Mouse (Mus musculus) ES-E14 (cell line): ENCODE results near the gene Prpf3. TPM values are rescaled to one million over a fixed set of nuclear protein-coding genes. Genes with fewer than 3 reads are reported as not detected.

Experiments used
- DNase-seq: peaks from one replicate; pipeline ENCODE4 v3.0.0-alpha.2; 2013; ENCODE audit warnings: low read depth, low spot score
- H3K27ac ChIP-seq: 2 replicates; pipeline ENCODE4 v1.5.1; 2012; ENCODE audit warnings: low read depth, mild to moderate bottlenecking, low read length, moderate library complexity, mixed read lengths; ENCODE audit not compliant: poor library complexity, insufficient read depth, severe bottlenecking
- H3K36me3 ChIP-seq: 2 replicates; pipeline ENCODE4 v1.6.1; 2012; ENCODE audit warnings: mild to moderate bottlenecking, low read length, moderate library complexity, mixed read lengths; ENCODE audit not compliant: control insufficient read depth, poor library complexity, insufficient read depth, severe bottlenecking
- H3K4me1 ChIP-seq, 2 experiments: fragments of 150-350 bp in 1 of 2; sonication (generic) in 1 of 2; 2 replicates each; pipeline ENCODE4 v1.6.1; 2012; ENCODE audit warnings: low read length in 2 of 2, mild to moderate bottlenecking in 1 of 2, mixed read lengths in 1 of 2; ENCODE audit not compliant: control insufficient read depth in 2 of 2, insufficient read depth in 2 of 2, poor library complexity in 1 of 2
- H3K4me3 ChIP-seq, 2 experiments: fragments of 150-350 bp in 1 of 2; sonication (generic) in 1 of 2; 2 replicates each; pipeline ENCODE4 v1.5.1; 2012; ENCODE audit warnings: low read length in 2 of 2, low read depth in 1 of 2, mild to moderate bottlenecking in 1 of 2, mixed read lengths in 1 of 2; ENCODE audit not compliant: insufficient read depth in 1 of 2, poor library complexity in 1 of 2, severe bottlenecking in 1 of 2
- H3K9ac ChIP-seq: 2 replicates; pipeline ENCODE4 v1.6.1; 2012; ENCODE audit warnings: low read depth, mild to moderate bottlenecking, low read length, mixed read lengths; ENCODE audit not compliant: poor library complexity, insufficient read depth, severe bottlenecking
- H3K9me3 ChIP-seq: fragments of 150-350 bp; sonication (generic); 2 replicates; pipeline ENCODE4 v1.6.1; 2012; ENCODE audit warnings: low read depth, mild to moderate bottlenecking, low read length; ENCODE audit not compliant: control insufficient read depth, insufficient read depth
- CHD2 ChIP-seq: IDR thresholded peaks from 2 replicates; pipeline ENCODE4 v1.6.1; 2014; ENCODE audit warnings: mild to moderate bottlenecking, low read depth, low read length, inconsistent platforms
- HCFC1 ChIP-seq: IDR thresholded peaks from 2 replicates; pipeline ENCODE4 v1.6.1; 2012; ENCODE audit warnings: low read length, inconsistent platforms, borderline replicate concordance; ENCODE audit not compliant: insufficient read depth
- MAFK ChIP-seq: IDR thresholded peaks from 2 replicates; pipeline ENCODE4 v1.6.1; 2014; ENCODE audit warnings: mild to moderate bottlenecking, low read depth, low read length, inconsistent platforms; ENCODE audit not compliant: insufficient read depth
- ZC3H11A ChIP-seq: IDR thresholded peaks from 2 replicates; pipeline ENCODE4 v1.6.1; 2012; ENCODE audit warnings: low read depth, mild to moderate bottlenecking, inconsistent platforms, low read length, borderline replicate concordance
- ZNF384 ChIP-seq: IDR thresholded peaks from 2 replicates; pipeline ENCODE4 v1.6.1; 2012; ENCODE audit warnings: low read depth, low read length, inconsistent platforms
- in situ Hi-C, 2 experiments: fragments of 600-800 bp; cut with MboI; formaldehyde crosslinking; loops; one replicate each; pipeline ENCODE4 v1.15.1; 2025; ENCODE audit warnings: low sequenced_read_pairs in 2 of 2, inconsistent platforms in 1 of 2; ENCODE audit not compliant: unreplicated experiment in 2 of 2
- total RNA-seq: library from RNA; depleted of rRNA; stranded (reverse); fragments of 300-350 nt; gene quantifications from 2 replicates; pipeline ENCODE4 v1.2.3, GENCODE M21; 2012; rRNA removed

Prpf3 gene
- 48.6 and 50.5 TPM in 2 replicates for total RNA-seq

DNA sequence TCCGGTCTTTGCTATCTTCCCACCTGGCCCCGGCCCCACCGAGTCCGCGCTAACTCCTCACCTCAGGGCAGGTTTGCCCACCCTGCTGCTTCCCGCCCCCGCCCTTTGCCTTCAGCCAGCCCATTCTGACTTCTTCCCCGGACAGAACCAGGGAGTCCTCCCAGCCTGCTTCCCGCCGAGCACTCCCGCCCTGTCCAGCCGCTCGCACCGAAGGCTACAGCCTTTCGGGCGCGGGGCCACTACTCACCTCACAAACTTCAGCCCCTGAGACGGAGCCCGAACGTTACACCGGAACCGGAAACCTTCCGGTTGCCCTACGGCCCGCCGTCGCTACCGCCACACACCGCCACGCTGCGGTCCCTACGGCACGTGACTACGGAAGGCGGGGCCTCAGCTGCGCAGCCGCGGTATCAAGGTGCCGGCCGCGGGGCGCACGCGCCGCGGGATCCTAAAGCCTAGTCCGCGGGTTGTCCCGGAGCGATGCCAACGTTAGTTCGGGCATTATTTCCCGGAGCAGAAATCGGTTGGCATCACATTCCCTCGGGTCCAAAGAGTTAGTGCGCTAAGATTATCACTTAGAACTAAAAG lies at the start of gene Prpf3:
Gene Prpf3, minus strand, starts transcription at position 384 of the 588 bp plus-strand sequence.
- H3K4me3 ChIP-seq = peak within 1 kb of the TSS; percentile 76 to 97
- H3K9ac ChIP-seq = peak within 1 kb of the TSS; percentile 87
- DNase-seq = peak; percentile 78
- TF ChIP-seq CHD2 = no peak
- TF ChIP-seq ZC3H11A = no peak
- TF ChIP-seq HCFC1 = peak; percentile 82
- no peak for TF ChIP-seq MAFK
- peak; percentile 72; the same call in 1 of the 2 replicates for TF ChIP-seq ZNF384
- H3K4me1 ChIP-seq = peaks cover 0 to 2% of the 10 kb centered on the region in 2 experiments; a peak in 1 of 4 replicates
- H3K9me3 ChIP-seq = no peaks in the 10 kb centered on the region
- peaks cover 17% of the 10 kb centered on the region for H3K36me3 ChIP-seq
- peak within 1 kb of the TSS; percentile 68 for H3K27ac ChIP-seq
- in situ Hi-C loops = no loop called here

DNA sequence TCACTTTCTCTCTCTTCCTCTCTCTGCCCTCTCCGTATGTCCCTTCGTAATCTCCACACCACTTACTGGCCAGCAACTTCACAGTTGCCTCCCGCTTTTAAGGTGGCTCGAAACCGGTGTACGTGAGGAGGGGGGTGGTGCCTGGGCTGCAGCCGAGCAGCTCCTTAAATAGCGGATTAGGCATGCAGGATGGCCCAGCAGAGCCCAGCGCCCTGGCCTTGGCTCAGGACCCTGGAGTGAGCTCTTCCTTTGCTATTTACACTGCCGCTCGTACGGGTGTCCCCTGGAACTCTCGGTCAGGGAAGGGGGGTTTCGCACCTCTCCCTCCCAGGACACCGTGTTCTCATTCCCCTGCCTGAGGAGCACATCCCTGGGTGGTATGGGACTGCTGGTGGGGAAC lies 48.9 kb upstream of the Prpf3 start, which contains the start of gene Car14:
Gene Car14, minus strand, starts transcription at position 124 of the 400 bp plus-strand sequence.
- Histone ChIP-seq H3K4me1 (peaks cover 4 to 16% of the 10 kb centered on the region in 2 experiments; a peak in 3 of 4 replicates), H3K9ac (peak within 1 kb of the TSS; percentile 44), H3K4me3 (peak within 1 kb of the TSS; percentile 46; a peak in 3 of 4 replicates), H3K36me3 (no peaks in the 10 kb centered on the region), H3K9me3 (no peaks in the 10 kb centered on the region), H3K27ac (no peak within 1 kb of the TSS)
- no peak for DNase-seq
- TF ChIP-seq ZNF384 = no peak
- no peak for TF ChIP-seq HCFC1
- TF ChIP-seq CHD2 = no peak
- TF ChIP-seq MAFK = no peak
- no peak for TF ChIP-seq ZC3H11A
- in situ Hi-C loops = no loop called here

DNA sequence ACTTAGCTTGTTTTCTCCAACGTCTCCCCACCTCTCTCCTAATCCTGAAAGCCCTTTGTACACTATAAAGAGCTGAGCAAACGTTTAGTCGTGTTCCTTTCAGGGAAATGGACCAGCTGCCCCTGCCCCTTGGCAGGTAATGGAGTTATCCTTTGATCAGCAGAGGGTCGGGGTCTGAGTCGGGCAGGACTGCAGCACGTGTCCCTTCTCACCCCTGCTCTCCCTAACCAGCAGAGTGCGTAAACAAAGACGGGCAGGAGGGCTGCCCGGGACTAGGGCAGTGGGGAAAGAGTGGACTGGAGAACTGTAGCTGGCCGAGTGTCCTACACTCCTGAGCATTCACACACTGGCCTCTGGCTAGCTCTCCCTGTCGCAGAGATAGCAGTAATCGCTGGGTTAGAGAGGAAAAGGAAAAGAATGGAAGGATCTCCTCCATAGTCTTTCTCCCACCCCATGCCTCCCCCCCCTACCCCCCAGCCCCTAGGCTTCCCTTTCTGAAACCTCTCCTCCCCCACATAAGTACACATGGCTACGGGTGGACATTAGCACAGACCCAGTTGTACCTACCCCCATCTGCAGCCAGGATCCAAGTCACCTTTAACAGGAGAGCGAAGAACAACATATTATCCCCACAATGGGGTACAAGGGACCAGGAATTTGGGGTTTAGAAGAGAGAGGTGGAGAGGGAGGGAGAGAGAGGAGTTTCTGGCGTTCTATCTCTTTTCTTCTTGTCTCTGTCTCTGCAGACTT lies 48.2 kb upstream of the Prpf3 start:
- H3K4me1 ChIP-seq = peaks cover 4 to 17% of the 10 kb centered on the region in 2 experiments; a peak in 3 of 4 replicates

DNA sequence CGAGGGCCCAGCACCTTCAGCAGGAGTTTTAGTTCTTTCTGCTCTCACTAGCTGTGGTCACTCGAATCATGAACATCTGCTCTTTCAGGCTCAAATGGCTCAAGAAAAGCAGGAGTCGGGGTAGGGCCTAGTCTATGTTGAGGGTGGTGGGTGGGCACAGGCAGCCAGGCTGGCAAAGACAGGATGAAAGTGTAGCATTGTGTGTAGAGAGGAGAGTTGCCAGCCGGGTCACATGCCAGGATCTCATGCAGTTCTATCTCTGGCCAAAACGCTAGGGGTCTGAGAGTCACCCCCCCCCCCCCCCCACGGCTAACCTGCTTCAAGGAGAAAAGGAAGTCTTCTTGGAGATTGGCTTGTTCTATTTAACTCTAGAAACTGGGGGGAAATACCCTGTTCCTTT lies 47.0 kb upstream of the Prpf3 start:
- in situ Hi-C loops = no loop called here
- Histone ChIP-seq H3K27ac (no peak overlapping the region), H3K4me3 (no peak overlapping the region), H3K4me1 (peaks cover 4 to 17% of the 10 kb centered on the region in 2 experiments; a peak in 3 of 4 replicates), H3K9ac (no peak overlapping the region), H3K9me3 (no peaks in the 10 kb centered on the region), H3K36me3 (peaks cover 3% of the 10 kb centered on the region; the same call in 1 of the 2 replicates)
- no peak for DNase-seq
- TF ChIP-seq ZNF384 = no peak
- no peak for TF ChIP-seq HCFC1
- no peak for TF ChIP-seq MAFK
- TF ChIP-seq ZC3H11A = no peak
- TF ChIP-seq CHD2 = no peak

More for the DNA sequence above, 48.2 kb upstream of the Prpf3 start:
- Histone ChIP-seq H3K9ac (no peak overlapping the region), H3K9me3 (no peaks in the 10 kb centered on the region), H3K4me3 (peak overlapping the region in 1 of 2 experiments; percentile 3; a peak in 1 of 4 replicates), H3K36me3 (no peaks in the 10 kb centered on the region), H3K27ac (no peak overlapping the region)
- in situ Hi-C loops = no loop called here
- no peak for DNase-seq
- TF ChIP-seq CHD2 = no peak
- no peak for TF ChIP-seq ZNF384
- no peak for TF ChIP-seq MAFK
- TF ChIP-seq ZC3H11A = no peak
- TF ChIP-seq HCFC1 = no peak
